Mouse (Mus musculus) hindbrain, embryonic 14.5 days (tissue): ENCODE measurements at regions not wholly inside any gene's neighbourhood (a gene's known extent, or its start where the extent isn't known, plus 50 kb on each side); places are given as distances from the start of the nearest gene placed in this dataset.

Experiments used
- ATAC-seq: fragments of 200-750 bp; cut with Nextera tagmentation; 2 replicates; pipeline ENCODE4 v1.8.0; 2017; ENCODE audit warnings: moderate number of reproducible peaks, mild to moderate bottlenecking, moderate TSS enrichment, moderate library complexity; ENCODE audit not compliant: low FRiP score
- DNase-seq: peaks from one replicate; pipeline ENCODE4 v3.0.0-alpha.2; 2015; ENCODE audit warnings: low spot score
- H3K27ac ChIP-seq: fragments of 300-500 bp; sonication (generic); 2 replicates; pipeline ENCODE4 v1.5.1; 2014; ENCODE audit warnings: mild to moderate bottlenecking, moderate library complexity
- H3K27me3 ChIP-seq: fragments of 300-500 bp; sonication (generic); 2 replicates; pipeline ENCODE4 v1.6.1; 2014; ENCODE audit warnings: mild to moderate bottlenecking, low read length, mixed read lengths; ENCODE audit not compliant: control insufficient read depth, insufficient read depth
- H3K36me3 ChIP-seq: fragments of 300-500 bp; sonication (generic); replicated peaks from 2 replicates; pipeline ENCODE4 v1.6.1; 2014; ENCODE audit not compliant: control insufficient read depth, insufficient read depth
- H3K4me1 ChIP-seq: fragments of 300-500 bp; sonication (generic); replicated peaks from 2 replicates; pipeline ENCODE4 v1.6.1; 2014; ENCODE audit warnings: antibody characterized with exemption, low read length, mixed read lengths; ENCODE audit not compliant: control insufficient read depth, insufficient read depth
- H3K4me2 ChIP-seq: fragments of 300-500 bp; sonication (generic); replicated peaks from 2 replicates; pipeline ENCODE4 v1.6.1; 2014; ENCODE audit warnings: mild to moderate bottlenecking, moderate library complexity
- H3K4me3 ChIP-seq: fragments of 300-500 bp; sonication (generic); replicated peaks from 2 replicates; pipeline ENCODE4 v1.5.1; 2014; ENCODE audit warnings: mild to moderate bottlenecking, low read length
- H3K9ac ChIP-seq: fragments of 300-500 bp; sonication (generic); 2 replicates; pipeline ENCODE4 v1.6.1; 2014
- H3K9me3 ChIP-seq: fragments of 300-500 bp; sonication (generic); 2 replicates; pipeline ENCODE4 v1.6.1; 2016; ENCODE audit warnings: low read length; ENCODE audit not compliant: control insufficient read depth
- WGBS: fragments of 180-500 bp; shearing (Covaris S2); extraction: QIAGEN DNeasy Blood & Tissue Kit; methylation state at CpG from one replicate; pipeline ENCODE4 v1.1.7; 2014; 5-methylcytosine and 5-hydroxymethylcytosine counted together

- 46% methylated on average over 2 of the region's 2 CpGs for WGBS
- Histone ChIP-seq H3K4me3 (no peak overlapping the region), H3K36me3 (no peaks in the 10 kb centered on the region), H3K27me3 (no peaks in the 10 kb centered on the region), H3K27ac (no peak overlapping the region), H3K9ac (no peak overlapping the region), H3K4me2 (no peak overlapping the region), H3K4me1 (no peaks in the 10 kb centered on the region), H3K9me3 (no peaks in the 10 kb centered on the region)
- DNase-seq (no peak), ATAC-seq (peak; percentile 66)
Measured at GRCm38 (mm10) chr6:44408331-44409195, 650.6 kb upstream of the Cntnap2 start.
